Mouse (Mus musculus) MEL (cell line): ENCODE data around the gene Prm3. TPM values are rescaled to one million over a fixed set of nuclear protein-coding genes. Genes with fewer than 3 reads are reported as not detected.

ENCODE experiments used
- DNase-seq: peaks from one replicate; pipeline ENCODE4 v3.0.0; 2011; ENCODE audit warnings: low read depth, low spot score
- H3K27ac ChIP-seq: 2 replicates; pipeline ENCODE4 v1.5.1; 2012; ENCODE audit warnings: low read depth, mild to moderate bottlenecking, control low read depth, low read length, moderate library complexity; ENCODE audit not compliant: control insufficient read depth
- H3K27me3 ChIP-seq, 2 experiments: fragments of 150-350 bp in 1 of 2; sonication (generic) in 1 of 2; 2 replicates each; pipeline ENCODE4 v1.6.1; 2012; ENCODE audit warnings: low read length in 2 of 2, mild to moderate bottlenecking in 2 of 2, improper control_type of control experiment in 1 of 2, moderate library complexity in 1 of 2; ENCODE audit not compliant: insufficient read depth in 2 of 2, control insufficient read depth in 1 of 2
- H3K36me3 ChIP-seq, 2 experiments: 2 replicates each; pipeline ENCODE4 v1.6.1; 2012 to 2014; ENCODE audit warnings: low read length in 2 of 2, improper control_type of control experiment in 1 of 2, inconsistent platforms in 1 of 2, mild to moderate bottlenecking in 1 of 2; ENCODE audit not compliant: insufficient read depth in 2 of 2, control insufficient read depth in 1 of 2
- H3K4me1 ChIP-seq, 2 experiments: fragments of 150-350 bp in 1 of 2; sonication (generic) in 1 of 2; 2 replicates each; pipeline ENCODE4 v1.6.1; 2012; ENCODE audit warnings: low read length in 2 of 2, improper control_type of control experiment in 1 of 2, mild to moderate bottlenecking in 1 of 2; ENCODE audit not compliant: insufficient read depth in 2 of 2, control insufficient read depth in 1 of 2
- H3K4me3 ChIP-seq, 2 experiments: fragments of 150-350 bp in 1 of 2; sonication (generic) in 1 of 2; 2 replicates each; pipeline ENCODE4 v1.5.1; 2012; ENCODE audit warnings: low read depth in 2 of 2, low read length in 2 of 2, mild to moderate bottlenecking in 2 of 2, moderate library complexity in 2 of 2, control low read depth in 1 of 2, improper control_type of control experiment in 1 of 2; ENCODE audit not compliant: control insufficient read depth in 1 of 2, insufficient read depth in 1 of 2
- H3K79me2 ChIP-seq: 2 replicates; pipeline ENCODE4 v1.6.1; 2012; ENCODE audit warnings: mild to moderate bottlenecking, low read length, moderate library complexity; ENCODE audit not compliant: control insufficient read depth, poor library complexity, insufficient read depth
- H3K9ac ChIP-seq: 2 replicates; pipeline ENCODE4 v1.6.1; 2012; ENCODE audit warnings: low read depth, mild to moderate bottlenecking, control low read depth, low read length, moderate library complexity; ENCODE audit not compliant: control insufficient read depth, poor library complexity, severe bottlenecking
- H3K9me3 ChIP-seq: fragments of 150-350 bp; sonication (generic); replicated peaks from 2 replicates; pipeline ENCODE4 v1.6.1; 2012; ENCODE audit warnings: mild to moderate bottlenecking, low read length, improper control_type of control experiment, moderate library complexity; ENCODE audit not compliant: insufficient read depth
- CHD2 ChIP-seq: IDR thresholded peaks from 2 replicates; pipeline ENCODE4 v1.6.1; 2011; ENCODE audit warnings: low read length, improper control_type of control experiment
- CTCF ChIP-seq, 3 experiments: IDR thresholded peaks in 2 of 3; conservative IDR thresholded peaks in 1 of 3; 2 replicates each; pipeline ENCODE4 v1.5.1; 2011 to 2012; ENCODE audit warnings: low read length in 3 of 3, low read depth in 2 of 3, mild to moderate bottlenecking in 2 of 3, improper control_type of control experiment in 1 of 3, inconsistent platforms in 1 of 3, mixed read lengths in 1 of 3, moderate library complexity in 1 of 3; ENCODE audit not compliant: control insufficient read depth in 1 of 3, insufficient read depth in 1 of 3, poor library complexity in 1 of 3, severe bottlenecking in 1 of 3
- ELF1 ChIP-seq: IDR thresholded peaks from 2 replicates; pipeline ENCODE4 v1.6.1; 2014; ENCODE audit warnings: low read depth, mild to moderate bottlenecking, inconsistent platforms, low read length, improper control_type of control experiment, moderate library complexity
- EP300 ChIP-seq, 2 experiments: IDR thresholded peaks; 2 replicates each; pipeline ENCODE4 v1.6.1; 2011; ENCODE audit warnings: improper control_type of control experiment in 2 of 2, low read length in 2 of 2, low read depth in 1 of 2, mild to moderate bottlenecking in 1 of 2
- ETS1 ChIP-seq: IDR thresholded peaks from 2 replicates; pipeline ENCODE4 v1.6.1; 2012; ENCODE audit warnings: low read depth, mild to moderate bottlenecking, inconsistent platforms, low read length, improper control_type of control experiment, moderate library complexity
- GATA1 ChIP-seq: IDR thresholded peaks from 2 replicates; pipeline ENCODE4 v1.6.1; 2011; ENCODE audit warnings: low read depth, low read length, improper control_type of control experiment
- HCFC1 ChIP-seq: IDR thresholded peaks from 2 replicates; pipeline ENCODE4 v1.6.1; 2012; ENCODE audit warnings: low read depth, mild to moderate bottlenecking, inconsistent platforms, low read length, improper control_type of control experiment, moderate library complexity
- JUND ChIP-seq: IDR thresholded peaks from 2 replicates; pipeline ENCODE4 v1.6.1; 2011; ENCODE audit warnings: low read depth, mild to moderate bottlenecking, improper control_type of control experiment, low read length
- KAT2A ChIP-seq: conservative IDR thresholded peaks from 2 replicates; pipeline ENCODE4 v1.6.1; 2012; ENCODE audit warnings: low read depth, low read length, improper control_type of control experiment, inconsistent platforms
- MAFK ChIP-seq: IDR thresholded peaks from 2 replicates; pipeline ENCODE4 v1.6.1; 2011; ENCODE audit warnings: low read depth, mild to moderate bottlenecking, low read length, improper control_type of control experiment, borderline replicate concordance
- MAZ ChIP-seq: IDR thresholded peaks from 2 replicates; pipeline ENCODE4 v1.6.1; 2012; ENCODE audit warnings: low read depth, mild to moderate bottlenecking, inconsistent platforms, low read length, improper control_type of control experiment
- MEF2A ChIP-seq: IDR thresholded peaks from 2 replicates; pipeline ENCODE4 v1.6.1; 2014; ENCODE audit warnings: low read depth, mild to moderate bottlenecking, inconsistent platforms, low read length, improper control_type of control experiment; ENCODE audit not compliant: poor library complexity, insufficient replicate concordance, severe bottlenecking; ENCODE audit errors: extremely low read depth
- NELFE ChIP-seq: IDR thresholded peaks from 2 replicates; pipeline ENCODE4 v1.6.1; 2011; ENCODE audit warnings: low read depth, low read length, improper control_type of control experiment
- NRF1 ChIP-seq: IDR thresholded peaks from 2 replicates; pipeline ENCODE4 v1.6.1; 2014; ENCODE audit warnings: low read depth, mild to moderate bottlenecking, inconsistent platforms, low read length, improper control_type of control experiment, moderate library complexity; ENCODE audit not compliant: poor library complexity, insufficient read depth, severe bottlenecking
- POLR2A ChIP-seq, 2 experiments: IDR thresholded peaks; 2 replicates each; pipeline ENCODE4 v1.6.1; 2011 to 2012; ENCODE audit warnings: low read length in 2 of 2, mild to moderate bottlenecking in 2 of 2, control low read depth in 1 of 2, improper control_type of control experiment in 1 of 2, low read depth in 1 of 2, moderate library complexity in 1 of 2; ENCODE audit not compliant: control insufficient read depth in 1 of 2, insufficient read depth in 1 of 2, poor library complexity in 1 of 2
- POLR2AphosphoS2 ChIP-seq: IDR thresholded peaks from 2 replicates; pipeline ENCODE4 v1.6.1; 2011; ENCODE audit warnings: low read length, improper control_type of control experiment
- RCOR1 ChIP-seq: IDR thresholded peaks from 2 replicates; pipeline ENCODE4 v1.6.1; 2012; ENCODE audit warnings: low read depth, mild to moderate bottlenecking, inconsistent platforms, low read length, improper control_type of control experiment
- SIN3A ChIP-seq: IDR thresholded peaks from 2 replicates; pipeline ENCODE4 v1.6.1; 2012; ENCODE audit warnings: low read length, improper control_type of control experiment, inconsistent platforms
- TAL1 ChIP-seq: IDR thresholded peaks from 2 replicates; pipeline ENCODE4 v1.6.1; 2012; ENCODE audit warnings: mild to moderate bottlenecking, inconsistent platforms, low read length, moderate library complexity, mixed read lengths
- TCF12 ChIP-seq: IDR thresholded peaks from 2 replicates; pipeline ENCODE4 v1.6.1; 2014; ENCODE audit warnings: low read depth, mild to moderate bottlenecking, inconsistent platforms, low read length, improper control_type of control experiment, moderate library complexity
- USF1 ChIP-seq: IDR thresholded peaks from 2 replicates; pipeline ENCODE4 v1.6.1; 2014; ENCODE audit warnings: low read depth, mild to moderate bottlenecking, inconsistent platforms, low read length, improper control_type of control experiment, moderate library complexity
- ZC3H11A ChIP-seq: IDR thresholded peaks from 2 replicates; pipeline ENCODE4 v1.6.1; 2012; ENCODE audit warnings: low read depth, mild to moderate bottlenecking, inconsistent platforms, low read length, improper control_type of control experiment
- ZMIZ1 ChIP-seq: IDR thresholded peaks from 2 replicates; pipeline ENCODE4 v1.6.1; 2012; ENCODE audit warnings: low read depth, mild to moderate bottlenecking, inconsistent platforms, low read length, improper control_type of control experiment, moderate library complexity
- ZNF384 ChIP-seq: IDR thresholded peaks from 2 replicates; pipeline ENCODE4 v1.6.1; 2012; ENCODE audit warnings: low read depth, mild to moderate bottlenecking, inconsistent platforms, low read length, improper control_type of control experiment
- polyA plus RNA-seq, 2 experiments: library from polyadenylated mRNA; stranded (reverse) in 1 of 2; unstranded in 1 of 2; fragments of >175 nt in 1 of 2; fragments of >200 nt in 1 of 2; gene quantifications; 2 replicates each; pipeline versions ENCODE4 v1.2.1 to v1.2.4; 2012; ENCODE audit warnings: low replicate concordance in 2 of 2, low read depth in 1 of 2; ENCODE audit not compliant: insufficient read length in 2 of 2, insufficient read depth in 1 of 2, missing spikeins in 1 of 2
- total RNA-seq: library from RNA; depleted of rRNA; stranded (reverse); fragments of 300-350 nt; gene quantifications from 2 replicates; pipeline ENCODE4 v1.2.3, GENCODE M21; 2012

Prm3 gene
- total and polyA plus RNA-seq, 3 experiments: not detected

DNA sequence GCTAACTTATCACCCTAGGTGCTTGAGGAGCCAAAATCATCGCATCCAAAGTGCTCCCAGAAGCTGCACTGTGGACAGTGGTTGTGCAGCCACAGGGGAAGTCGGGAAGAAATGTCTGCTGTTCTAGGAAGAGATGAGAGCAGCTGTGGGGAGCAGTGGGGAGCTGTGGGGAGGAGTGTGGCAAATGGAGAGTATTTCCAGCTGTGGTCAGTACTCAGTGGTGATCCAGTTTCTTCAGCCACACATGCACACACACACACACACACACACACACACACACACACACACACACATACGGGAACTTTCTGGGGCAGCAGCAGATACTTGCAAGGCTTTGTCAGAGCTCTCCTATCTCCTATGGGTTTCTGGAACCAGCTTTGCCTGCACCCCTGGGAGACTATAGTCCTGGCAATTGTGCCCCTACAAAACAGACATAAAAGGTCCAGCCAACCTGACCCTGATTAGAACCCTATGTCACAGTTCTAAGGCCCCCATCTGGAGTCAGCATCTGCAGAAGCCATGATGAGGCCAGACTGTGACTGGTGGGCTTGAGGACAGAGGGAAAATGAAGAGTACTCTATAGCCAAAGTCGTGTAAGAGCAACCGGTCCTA is 28.0 kb downstream of the Prm3 start:
- TF ChIP-seq SIN3A (no peak), TAL1 (no peak), ZMIZ1 (no peak), KAT2A (no peak), GATA1 (no peak), JUND (no peak), HCFC1 (no peak), TCF12 (no peak), MAZ (no peak), USF1 (no peak), ZNF384 (no peak), CHD2 (no peak), NRF1 (no peak), ETS1 (no peak), NELFE (no peak), MEF2A (no peak), EP300 (IDR thresholded peaks at IDR 0.05; ENCODE audit: low read depth in 1 of 2, low read length in 2 of 2) (no peak), POLR2A (IDR thresholded peaks at IDR 0.05; ENCODE audit: control insufficient read depth in 1 of 2, insufficient read depth in 1 of 2, low read depth in 1 of 2, low read length in 2 of 2, poor library complexity in 1 of 2) (no peak), RCOR1 (no peak), CTCF (IDR thresholded peaks at IDR 0.05 in 2 of 3, conservative IDR thresholded peaks at IDR 0.05 in 1 of 3; ENCODE audit: control insufficient read depth in 1 of 3, insufficient read depth in 1 of 3, low read depth in 2 of 3, low read length in 3 of 3, poor library complexity in 1 of 3, severe bottlenecking in 1 of 3) (no peak)
- no peaks in the 10 kb centered on the region for H3K27me3 ChIP-seq
- H3K4me1 ChIP-seq: peaks cover 0 to 10% of the 10 kb centered on the region in 2 experiments; a peak in 2 of 4 replicates

DNA sequence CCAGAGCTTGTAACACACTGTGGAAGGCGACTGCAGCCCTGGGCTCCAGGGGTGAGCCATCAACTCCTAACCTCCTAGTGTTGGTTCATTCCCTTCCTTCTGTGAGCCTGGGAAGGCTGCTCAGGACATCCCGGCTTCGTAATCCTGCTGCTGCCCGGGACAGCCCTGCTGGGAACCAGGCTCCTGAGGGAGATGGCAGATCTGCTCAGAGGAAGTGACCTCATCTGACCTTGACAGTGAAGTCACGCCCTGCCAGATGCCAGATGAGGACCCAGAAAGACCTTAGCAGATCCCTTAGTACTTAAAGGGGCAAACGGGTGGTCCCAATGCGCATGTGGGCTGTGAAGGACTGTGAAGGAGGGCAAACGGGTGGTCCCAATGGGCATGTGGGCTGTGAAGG is 29.5 kb downstream of the Prm3 start:
- H3K27me3 ChIP-seq: no peaks in the 10 kb centered on the region
- H3K79me2 ChIP-seq: no peaks in the 10 kb centered on the region
- peaks cover 0 to 10% of the 10 kb centered on the region in 2 experiments; a peak in 2 of 4 replicates for H3K4me1 ChIP-seq
- H3K9me3 ChIP-seq: no peaks in the 10 kb centered on the region
- H3K36me3 ChIP-seq: no peaks in the 10 kb centered on the region
- no peak for DNase-seq
- no peak overlapping the region for H3K27ac ChIP-seq
- no peak for TF ChIP-seq TCF12
- TF ChIP-seq NRF1: no peak
- no peak for TF ChIP-seq MAFK
- TF ChIP-seq POLR2AphosphoS2: no peak
- no peak for TF ChIP-seq EP300 (IDR thresholded peaks at IDR 0.05; ENCODE audit: low read depth in 1 of 2, low read length in 2 of 2)
- TF ChIP-seq ELF1: no peak
- no peak for TF ChIP-seq ZC3H11A
- H3K9ac ChIP-seq: no peak overlapping the region
- H3K4me3 ChIP-seq: no peak overlapping the region

More for the DNA sequence above, 28.0 kb downstream of the Prm3 start:
- no peaks in the 10 kb centered on the region for H3K9me3 ChIP-seq
- H3K79me2 ChIP-seq: no peaks in the 10 kb centered on the region
- H3K9ac ChIP-seq: no peak overlapping the region
- DNase-seq: no peak
- no peaks in the 10 kb centered on the region for H3K36me3 ChIP-seq
- no peak overlapping the region for H3K4me3 ChIP-seq
- no peak overlapping the region for H3K27ac ChIP-seq
